Mouse (Mus musculus) urinary bladder, adult 2 months (tissue): ENCODE measurements around the gene Parpbp. TPM values are rescaled to one million over a fixed set of nuclear protein-coding genes. Genes with fewer than 3 reads are reported as not detected.

Experiments used
- DNase-seq: peaks from one replicate; pipeline ENCODE4 v3.0.0; 2022; ENCODE audit warnings: low spot score
- polyA plus RNA-seq: library from polyadenylated mRNA; depleted of rRNA; stranded (reverse); fragments of >200 nt; gene quantifications from 2 replicates; pipeline ENCODE4 v1.2.3, GENCODE M21; 2012; rRNA removed

The Parpbp gene
- polyA plus RNA-seq = 0.46 and 0.58 TPM in 2 replicates

- peak; percentile 84 for DNase-seq
Measured at GRCm38 (mm10) chr10:88146707-88147477, at the start of gene Parpbp, which contains the start of gene Nup37. Parpbp (minus strand) TSS chr10:88146941. Nup37 (plus strand) TSS chr10:88146992.

GRCm38 (mm10) chr10:88167438-88168077 lies 20.8 kb upstream of the Parpbp start:
- DNase-seq = no peak

GRCm38 (mm10) chr10:88166158-88166557 lies 19.4 kb upstream of the Parpbp start:
- DNase-seq = no peak

- DNase-seq = no peak
Measured at GRCm38 (mm10) chr10:88162676-88163075, 15.9 kb upstream of the Parpbp start.

- no peak for DNase-seq
Measured at GRCm38 (mm10) chr10:88162096-88162495, 15.4 kb upstream of the Parpbp start.

GRCm38 (mm10) chr10:88151658-88152057 lies 4.9 kb upstream of the Parpbp start:
- DNase-seq = no peak

- DNase-seq = no peak
Measured at GRCm38 (mm10) chr10:88150381-88150780, 3.6 kb upstream of the Parpbp start.

GRCm38 (mm10) chr10:88146187-88146586 lies 554 bp downstream of the Parpbp start:
- no peak for DNase-seq

- DNase-seq = no peak
Measured at GRCm38 (mm10) chr10:88135630-88136029, 11.1 kb downstream of the Parpbp start.

- DNase-seq = no peak
Measured at GRCm38 (mm10) chr10:88119721-88120120, 27.0 kb downstream of the Parpbp start.

- no peak for DNase-seq
Measured at GRCm38 (mm10) chr10:88113290-88113689, 33.5 kb downstream of the Parpbp start.

- DNase-seq = no peak
Measured at GRCm38 (mm10) chr10:88106169-88106568, 40.6 kb downstream of the Parpbp start.

GRCm38 (mm10) chr10:88090772-88091171 lies 56.0 kb downstream of the Parpbp start, which contains the start of gene Pmch:
Pmch (plus strand) TSS chr10:88091072.
- DNase-seq = no peak

GRCm38 (mm10) chr10:88067377-88067776 lies 79.4 kb downstream of the Parpbp start:
- no peak for DNase-seq

GRCm38 (mm10) chr10:88064872-88065271 lies 81.9 kb downstream of the Parpbp start:
- no peak for DNase-seq

- no peak for DNase-seq
Measured at GRCm38 (mm10) chr10:88063436-88063835, 83.3 kb downstream of the Parpbp start.

- DNase-seq = no peak
Measured at GRCm38 (mm10) chr10:88056950-88057649, 89.6 kb downstream of the Parpbp start.

- DNase-seq = no peak
Measured at GRCm38 (mm10) chr10:88054233-88054985, 92.3 kb downstream of the Parpbp start.

- DNase-seq = no peak
Measured at GRCm38 (mm10) chr10:88046098-88046771, 100.5 kb downstream of the Parpbp start.

- DNase-seq = no peak
Measured at GRCm38 (mm10) chr10:88044297-88044696, 102.4 kb downstream of the Parpbp start.
